Mouse (Mus musculus) heart, postnatal 0 days (tissue): Measurements from ENCODE around the gene 4930402F06Rik. TPM values are rescaled to one million over a fixed set of nuclear protein-coding genes. Genes with fewer than 3 reads are reported as not detected.

Experiments used
- ATAC-seq: fragments of 200-750 bp; cut with Nextera tagmentation; 2 replicates; pipeline ENCODE4 v1.8.0; 2017; ENCODE audit warnings: low read depth, moderate number of reproducible peaks, moderate library complexity; ENCODE audit not compliant: insufficient read depth
- DNase-seq: peaks from one replicate; pipeline ENCODE4 v3.0.0-alpha.2; 2016; ENCODE audit warnings: low spot score
- H3K27ac ChIP-seq: fragments of 300-500 bp; sonication (generic); 2 replicates; pipeline ENCODE4 v1.5.1; 2014; ENCODE audit warnings: low read depth, mild to moderate bottlenecking
- H3K27me3 ChIP-seq: fragments of 300-500 bp; sonication (generic); 2 replicates; pipeline ENCODE4 v1.6.1; 2014; ENCODE audit warnings: low read length, mixed read lengths; ENCODE audit not compliant: control insufficient read depth, insufficient read depth
- H3K36me3 ChIP-seq: fragments of 300-500 bp; sonication (generic); replicated peaks from 2 replicates; pipeline ENCODE4 v1.6.1; 2014; ENCODE audit warnings: low read length, mixed read lengths; ENCODE audit not compliant: control insufficient read depth, insufficient read depth
- H3K4me1 ChIP-seq: fragments of 300-500 bp; sonication (generic); 2 replicates; pipeline ENCODE4 v1.6.1; 2014; ENCODE audit warnings: antibody characterized with exemption; ENCODE audit not compliant: control insufficient read depth, insufficient read depth
- H3K4me2 ChIP-seq: fragments of 300-500 bp; sonication (generic); 2 replicates; pipeline ENCODE4 v1.6.1; 2014; ENCODE audit warnings: low read depth, mild to moderate bottlenecking, low read length, moderate library complexity
- H3K4me3 ChIP-seq: fragments of 300-500 bp; sonication (generic); 2 replicates; pipeline ENCODE4 v1.5.1; 2014; ENCODE audit warnings: low read depth, low read length
- H3K9ac ChIP-seq: fragments of 300-500 bp; sonication (generic); replicated peaks from 2 replicates; pipeline ENCODE4 v1.6.1; 2014; ENCODE audit warnings: low read depth, low read length, mixed read lengths
- H3K9me3 ChIP-seq: fragments of 300-500 bp; sonication (generic); replicated peaks from 2 replicates; pipeline ENCODE4 v1.6.1; 2016; ENCODE audit warnings: low read length; ENCODE audit not compliant: control insufficient read depth
- CTCF ChIP-seq: IDR thresholded peaks from 2 replicates; pipeline ENCODE4 v1.5.1; 2016; ENCODE audit warnings: antibody characterized with exemption, control low read depth, low read depth
- EP300 ChIP-seq: IDR thresholded peaks from 2 replicates; pipeline ENCODE4 v1.6.1; 2016; ENCODE audit warnings: antibody characterized with exemption, low read depth
- WGBS: fragments of 180-500 bp; shearing (Covaris S2); extraction: QIAGEN DNeasy Blood & Tissue Kit; methylation state at CpG from one replicate; pipeline ENCODE4 v1.1.7; 2014; 5-methylcytosine and 5-hydroxymethylcytosine counted together
- polyA plus RNA-seq: library from polyadenylated mRNA; unstranded; fragments of >200 nt; fragmentation: Nextera tagmentation; extraction: Ambion mirVana; gene quantifications from 2 replicates; pipeline ENCODE4 v1.2.1, GENCODE M21; 2015
- total RNA-seq: library from RNA; depleted of rRNA; stranded (reverse); fragments of >200 nt; gene quantifications from 2 replicates; pipeline ENCODE4 v1.2.3, GENCODE M21; 2014; ENCODE audit warnings: low replicate concordance

Gene 4930402F06Rik
- total and polyA plus RNA-seq, 2 experiments from 2014 or later, result not detected

GRCm38 (mm10) chr2:35370686-35371085 lies 26.3 kb downstream of the 4930402F06Rik start:
- no peak for DNase-seq
- H3K4me2 ChIP-seq, result no peak overlapping the region
- no peaks in the 10 kb centered on the region for H3K36me3 ChIP-seq
- no peaks in the 10 kb centered on the region for H3K27me3 ChIP-seq
- TF ChIP-seq EP300, result no peak
- no peak for TF ChIP-seq CTCF
- no peak overlapping the region for H3K9ac ChIP-seq
- H3K4me3 ChIP-seq, result no peak overlapping the region
- no peak overlapping the region for H3K27ac ChIP-seq
- no peaks in the 10 kb centered on the region for H3K4me1 ChIP-seq
- no peaks in the 10 kb centered on the region for H3K9me3 ChIP-seq
- ATAC-seq, result no peak

- Histone ChIP-seq H3K36me3 (no peaks in the 10 kb centered on the region), H3K9ac (no peak within 1 kb of the TSS), H3K4me2 (no peak within 1 kb of the TSS), H3K27me3 (no peaks in the 10 kb centered on the region), H3K27ac (no peak within 1 kb of the TSS), H3K4me1 (no peaks in the 10 kb centered on the region), H3K4me3 (no peak within 1 kb of the TSS), H3K9me3 (peaks cover 5% of the 10 kb centered on the region; the same call in 1 of the 2 replicates)
- 27% methylated on average over 2 of the region's 2 CpGs for WGBS
- no peak for DNase-seq
- TF ChIP-seq CTCF, result no peak
- no peak for TF ChIP-seq EP300
- no peak for ATAC-seq
Observed at GRCm38 (mm10) chr2:35367629-35368028, 29.3 kb downstream of the 4930402F06Rik start, which contains the start of gene 4930568D16Rik. Gene 4930568D16Rik (minus strand): TSS chr2:35367729.

GRCm38 (mm10) chr2:35349184-35349583 lies 47.8 kb downstream of the 4930402F06Rik start:
- WGBS, result 29% methylated on average over 5 of the region's 5 CpGs
- DNase-seq, result peak; percentile 87
- Histone ChIP-seq H3K27me3 (no peaks in the 10 kb centered on the region), H3K4me3 (no peak overlapping the region), H3K4me1 (no peaks in the 10 kb centered on the region), H3K4me2 (no peak overlapping the region), H3K36me3 (no peaks in the 10 kb centered on the region), H3K9me3 (no peaks in the 10 kb centered on the region), H3K9ac (no peak overlapping the region), H3K27ac (no peak overlapping the region)
- peak; percentile 49; the same call in 1 of the 2 replicates for ATAC-seq
- TF ChIP-seq EP300, result no peak
- peak; percentile 84 for TF ChIP-seq CTCF

GRCm38 (mm10) chr2:35345984-35346383 lies 51.0 kb downstream of the 4930402F06Rik start:
- no peak overlapping the region for H3K27ac ChIP-seq
- 0 out of 2 replicates have a peak, but pooled peaks cover 4% of the 10 kb centered on the region for H3K4me1 ChIP-seq
- no peaks in the 10 kb centered on the region for H3K36me3 ChIP-seq
- no peak overlapping the region for H3K4me3 ChIP-seq
- DNase-seq, result no peak
- WGBS, result 51% methylated on average over 2 of the region's 2 CpGs
- no peaks in the 10 kb centered on the region for H3K27me3 ChIP-seq
- no peak overlapping the region for H3K9ac ChIP-seq
- no peaks in the 10 kb centered on the region for H3K9me3 ChIP-seq
- no peak for ATAC-seq
- H3K4me2 ChIP-seq, result no peak overlapping the region
- TF ChIP-seq EP300 (no peak), CTCF (no peak)

- ATAC-seq (no peak), DNase-seq (no peak)
- Histone ChIP-seq H3K27me3 (no peaks in the 10 kb centered on the region), H3K9ac (no peak overlapping the region), H3K4me3 (no peak overlapping the region), H3K27ac (no peak overlapping the region), H3K9me3 (no peaks in the 10 kb centered on the region), H3K36me3 (no peaks in the 10 kb centered on the region), H3K4me1 (0 out of 2 replicates have a peak, but pooled peaks cover 4% of the 10 kb centered on the region), H3K4me2 (no peak overlapping the region)
- WGBS, result 61% methylated on average over 3 of the region's 3 CpGs
- TF ChIP-seq EP300 (no peak), CTCF (no peak)
Observed at GRCm38 (mm10) chr2:35342605-35343004, 54.4 kb downstream of the 4930402F06Rik start.

- Histone ChIP-seq H3K27me3 (no peaks in the 10 kb centered on the region), H3K4me2 (no peak overlapping the region), H3K4me1 (peaks cover 14% of the 10 kb centered on the region), H3K36me3 (no peaks in the 10 kb centered on the region), H3K9ac (no peak overlapping the region), H3K27ac (peak overlapping the region; percentile 46), H3K4me3 (no peak overlapping the region), H3K9me3 (no peaks in the 10 kb centered on the region)
- ATAC-seq (no peak), DNase-seq (no peak)
- WGBS, result 66% methylated on average over 6 of the region's 6 CpGs
- TF ChIP-seq EP300, result no peak
- TF ChIP-seq CTCF, result no peak
Observed at GRCm38 (mm10) chr2:35338707-35339106, 58.3 kb downstream of the 4930402F06Rik start.
